In the genomic region with DNA sequence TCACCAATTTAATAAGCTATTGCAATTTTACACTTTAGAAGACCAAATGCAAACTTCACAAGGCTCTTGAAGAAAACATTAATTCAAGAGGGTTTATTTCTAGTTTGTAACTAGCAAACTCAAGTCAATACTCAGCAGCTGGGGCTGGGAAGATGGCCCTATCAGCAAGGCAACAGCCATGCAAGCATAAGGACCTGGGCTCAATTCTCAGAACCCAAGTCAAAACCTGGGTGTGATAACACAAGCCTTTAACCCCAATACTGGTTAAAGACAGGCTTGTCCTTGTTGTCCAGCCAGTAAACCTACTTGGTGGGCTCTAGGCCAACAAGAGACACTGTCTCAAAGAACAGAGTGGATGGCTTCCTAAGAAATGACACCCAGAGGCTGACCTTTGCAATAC, we compare ENCODE assay signal across 23 mouse cellular contexts. TPM values are rescaled to one million over a fixed set of nuclear protein-coding genes. Genes with fewer than 3 reads are reported as not detected.
DNase-seq lines count a peak whose midpoint lies in the region; ATAC-seq and TF ChIP-seq lines count a peak whose summit lies in the region.
"Had no signal": no experiment of that assay in that cellular context is flagged by ENCODE, and none has a peak within 500 bp of the region (broad histone marks: within the 10 kb centered on the region; RNA-seq: fewer than 3 reads in every experiment).

No protein-coding gene starts in this region.

- H3K9me3 ChIP-seq in liver, embryonic 11.5 days (ENCODE audit: control insufficient read depth, low read length), result no peaks in the 10 kb centered on the region
- H3K9me3 ChIP-seq in liver, embryonic 13.5 days (replicated peaks), result no peaks in the 10 kb centered on the region
- 0 out of 2 replicates have a peak, but pooled peaks cover 3% of the 10 kb centered on the region for H3K9me3 ChIP-seq in forebrain, embryonic 13.5 days (replicated peaks)
- no peaks in the 10 kb centered on the region for H3K9me3 ChIP-seq in hindbrain, postnatal 0 days (ENCODE audit: low read length)
- H3K9me3 ChIP-seq: embryonic facial prominence, embryonic 10.5 days; embryonic facial prominence, embryonic 12.5 days; G1E had no signal

- H3K4me1 ChIP-seq in liver, embryonic 11.5 days (replicated peaks; ENCODE audit: control insufficient read depth, insufficient read depth, low read length), result no peaks in the 10 kb centered on the region
- H3K4me1 ChIP-seq in liver, embryonic 13.5 days (replicated peaks), result peaks cover 19% of the 10 kb centered on the region
- peaks cover 7% of the 10 kb centered on the region; the same call in 1 of the 2 replicates for H3K4me1 ChIP-seq in forebrain, embryonic 13.5 days
- no peaks in the 10 kb centered on the region for H3K4me1 ChIP-seq in hindbrain, postnatal 0 days (ENCODE audit: insufficient read depth, low read length)
- H3K4me1 ChIP-seq: embryonic facial prominence, embryonic 10.5 days; embryonic facial prominence, embryonic 12.5 days had no signal

- TF ChIP-seq CTCF in hindbrain, postnatal 0 days (IDR thresholded peaks at IDR 0.05; ENCODE audit: low read depth), result no peak

- H3K9ac ChIP-seq in liver, embryonic 11.5 days (ENCODE audit: low read depth, low read length), result no peak overlapping the region
- H3K9ac ChIP-seq in liver, embryonic 13.5 days, result no peak overlapping the region
- H3K9ac ChIP-seq in forebrain, embryonic 13.5 days, result no peak overlapping the region
- H3K9ac ChIP-seq in hindbrain, postnatal 0 days (replicated peaks; ENCODE audit: low read length), result no peak overlapping the region
- H3K9ac ChIP-seq: embryonic facial prominence, embryonic 12.5 days had no signal

- DNase-seq in heart, adult 11 months, result peak; percentile 53
- no peak for DNase-seq in heart, adult 18-20 months
- DNase-seq in liver, embryonic 11.5 days (ENCODE audit: low spot score), result no peak
- peak; percentile 26 for DNase-seq in liver, embryonic 13.5 days
- no peak for DNase-seq in hindbrain, postnatal 0 days (ENCODE audit: low spot score)
- DNase-seq: adrenal gland, adult 8-10 months; adrenal gland, postnatal 14 days; adrenal gland, postnatal 36 days; B cell, adult 2 months; cerebellum, adult 11-12 months; cerebellum, adult 2 months; cerebellum, adult 9-10 months; cerebellum, postnatal 10 days had no signal

- H3K36me3 ChIP-seq in liver, embryonic 11.5 days (ENCODE audit: control insufficient read depth, insufficient read depth, low read length), result peaks cover 7% of the 10 kb centered on the region; the same call in 1 of the 2 replicates
- H3K36me3 ChIP-seq in liver, embryonic 13.5 days, result peaks cover 14% of the 10 kb centered on the region; the same call in 1 of the 2 replicates
- peaks cover 35% of the 10 kb centered on the region for H3K36me3 ChIP-seq in forebrain, embryonic 13.5 days (ENCODE audit: poor library complexity, severe bottlenecking)
- peaks cover 16% of the 10 kb centered on the region; the same call in 1 of the 2 replicates for H3K36me3 ChIP-seq in hindbrain, postnatal 0 days (ENCODE audit: insufficient read depth, low read length)

- H3K27me3 ChIP-seq in liver, embryonic 11.5 days (replicated peaks; ENCODE audit: control insufficient read depth, insufficient read depth, low read length), result no peaks in the 10 kb centered on the region
- no peaks in the 10 kb centered on the region for H3K27me3 ChIP-seq in liver, embryonic 13.5 days
- no peaks in the 10 kb centered on the region for H3K27me3 ChIP-seq in forebrain, embryonic 13.5 days
- no peaks in the 10 kb centered on the region for H3K27me3 ChIP-seq in hindbrain, postnatal 0 days (ENCODE audit: insufficient read depth, low read length)
- H3K27me3 ChIP-seq: CH12.LX; embryonic facial prominence, embryonic 12.5 days; Patski had no signal

- H3K4me2 ChIP-seq in liver, embryonic 11.5 days, result no peak overlapping the region
- no peak overlapping the region for H3K4me2 ChIP-seq in liver, embryonic 13.5 days
- no peak overlapping the region for H3K4me2 ChIP-seq in forebrain, embryonic 13.5 days
- H3K4me2 ChIP-seq in hindbrain, postnatal 0 days (ENCODE audit: low read depth, low read length), result no peak overlapping the region
- H3K4me2 ChIP-seq: embryonic facial prominence, embryonic 12.5 days had no signal

- ATAC-seq in liver, embryonic 11.5 days (replicated peaks; ENCODE audit: low FRiP score), result peak; percentile 69; the same call in 1 of the 2 replicates
- peak; percentile 69 for ATAC-seq in liver, embryonic 13.5 days (ENCODE audit: low read depth)
- no peak for ATAC-seq in forebrain, embryonic 13.5 days
- no peak for ATAC-seq in hindbrain, postnatal 0 days
- ATAC-seq: activated CD4-positive, CD25-positive, alpha-beta regulatory T cell, adult 4 months; CD4-positive, CD25-positive, alpha-beta regulatory T cell, adult 4 months; forebrain, embryonic 14.5 days; forebrain, embryonic 16.5 days; Patski had no signal

- no peak overlapping the region for H3K4me3 ChIP-seq in liver, embryonic 11.5 days (ENCODE audit: low read depth, low read length)
- no peak overlapping the region for H3K4me3 ChIP-seq in liver, embryonic 13.5 days (replicated peaks)
- no peak overlapping the region for H3K4me3 ChIP-seq in forebrain, embryonic 13.5 days
- H3K4me3 ChIP-seq in hindbrain, postnatal 0 days (ENCODE audit: low read length), result no peak overlapping the region
- H3K4me3 ChIP-seq: embryonic facial prominence, embryonic 10.5 days; embryonic facial prominence, embryonic 12.5 days had no signal

- H3K27ac ChIP-seq in liver, embryonic 11.5 days (ENCODE audit: low read depth, low read length), result no peak overlapping the region
- H3K27ac ChIP-seq in liver, embryonic 13.5 days, result no peak overlapping the region
- H3K27ac ChIP-seq in forebrain, embryonic 13.5 days, result no peak overlapping the region
- no peak overlapping the region for H3K27ac ChIP-seq in hindbrain, postnatal 0 days
- H3K27ac ChIP-seq: embryonic facial prominence, embryonic 10.5 days; embryonic facial prominence, embryonic 12.5 days had no signal

RNA-seq across cellular contexts. Expression of a gene that starts 15.9 kb away (rescaled TPM):
- total RNA-seq in heart, adult 18-20 months (2021), result 10 to 100 TPM; 11.2 to 16.9 TPM
- polyA plus RNA-seq in liver, embryonic 11.5 days (2014; fragmentation: Nextera tagmentation; extraction: Ambion mirVana), result 21.2 and 22.8 TPM in 2 replicates
- 10.2 and 13.4 TPM in 2 replicates for polyA plus RNA-seq in liver, embryonic 13.5 days (2015; fragmentation: Nextera tagmentation; extraction: Ambion mirVana)
- polyA plus RNA-seq in forebrain, embryonic 13.5 days (2015; fragmentation: Nextera tagmentation; extraction: Ambion mirVana), result 34.1 and 35.0 TPM in 2 replicates
- 13.5 and 49.9 TPM in 2 replicates for total RNA-seq in hindbrain, postnatal 0 days (2014; rRNA removed)
- polyA plus RNA-seq in hindbrain, postnatal 0 days (2015; fragmentation: Nextera tagmentation; extraction: Ambion mirVana), result 33.5 and 34.0 TPM in 2 replicates

RNA-seq across cellular contexts. Expression of a gene that starts 31.1 kb away (rescaled TPM):
- 10 to 100 TPM; 77.8 to 81.0 TPM for total RNA-seq in heart, adult 18-20 months (2021)
- polyA plus RNA-seq in liver, embryonic 11.5 days (2014; fragmentation: Nextera tagmentation; extraction: Ambion mirVana), result 5.1 and 5.3 TPM in 2 replicates
- 2.4 and 2.7 TPM in 2 replicates for polyA plus RNA-seq in liver, embryonic 13.5 days (2015; fragmentation: Nextera tagmentation; extraction: Ambion mirVana)
- 5.7 and 5.8 TPM in 2 replicates for polyA plus RNA-seq in forebrain, embryonic 13.5 days (2015; fragmentation: Nextera tagmentation; extraction: Ambion mirVana)
- total RNA-seq in hindbrain, postnatal 0 days (2014; rRNA removed), result 24.8 and 27.1 TPM in 2 replicates
- 9.0 and 10.1 TPM in 2 replicates for polyA plus RNA-seq in hindbrain, postnatal 0 days (2015; fragmentation: Nextera tagmentation; extraction: Ambion mirVana)

RNA-seq across cellular contexts. Expression of a gene that starts 37.8 kb away (rescaled TPM):
- total RNA-seq in heart, adult 18-20 months (2021), result 1 to 10 TPM; 8.7 to 9.3 TPM
- 15.7 and 16.4 TPM in 2 replicates for polyA plus RNA-seq in liver, embryonic 11.5 days (2014; fragmentation: Nextera tagmentation; extraction: Ambion mirVana)
- 7.0 and 9.0 TPM in 2 replicates for polyA plus RNA-seq in liver, embryonic 13.5 days (2015; fragmentation: Nextera tagmentation; extraction: Ambion mirVana)
- 35.6 and 37.1 TPM in 2 replicates for polyA plus RNA-seq in forebrain, embryonic 13.5 days (2015; fragmentation: Nextera tagmentation; extraction: Ambion mirVana)
- total RNA-seq in hindbrain, postnatal 0 days (2014; rRNA removed), result 6.4 and 11.8 TPM in 2 replicates
- polyA plus RNA-seq in hindbrain, postnatal 0 days (2015; fragmentation: Nextera tagmentation; extraction: Ambion mirVana), result 10.1 and 12.5 TPM in 2 replicates

RNA-seq across cellular contexts. Expression of a gene that starts 38.3 kb away (rescaled TPM):
- total RNA-seq in heart, adult 18-20 months (2021), result 10 to 100 TPM; 10.7 to 12.8 TPM
- polyA plus RNA-seq in liver, embryonic 11.5 days (2014; fragmentation: Nextera tagmentation; extraction: Ambion mirVana), result 21.9 and 24.7 TPM in 2 replicates
- polyA plus RNA-seq in liver, embryonic 13.5 days (2015; fragmentation: Nextera tagmentation; extraction: Ambion mirVana), result 6.6 and 7.9 TPM in 2 replicates
- polyA plus RNA-seq in forebrain, embryonic 13.5 days (2015; fragmentation: Nextera tagmentation; extraction: Ambion mirVana), result 17.7 and 20.0 TPM in 2 replicates
- total RNA-seq in hindbrain, postnatal 0 days (2014; rRNA removed), result 20.9 and 43.9 TPM in 2 replicates
- 9.8 and 11.0 TPM in 2 replicates for polyA plus RNA-seq in hindbrain, postnatal 0 days (2015; fragmentation: Nextera tagmentation; extraction: Ambion mirVana)

Comparison
In these comparisons a context has a peak if more than half of its experiments do, and no peak if none do; other contexts are left out.
1. DNase-seq: peak in heart, adult 11 months (single experiment) and liver, embryonic 13.5 days (single experiment); none in heart, adult 18-20 months (0 of 2), liver, embryonic 11.5 days (single experiment) and hindbrain, postnatal 0 days (single experiment).
2. ATAC-seq: peak in liver, embryonic 11.5 days (single experiment) and liver, embryonic 13.5 days (single experiment); none in forebrain, embryonic 13.5 days (single experiment) and hindbrain, postnatal 0 days (single experiment).